Mouse (Mus musculus) urinary bladder, postnatal 0 days (tissue): ENCODE measurements around the gene S100a3. TPM values are rescaled to one million over a fixed set of nuclear protein-coding genes. Genes with fewer than 3 reads are reported as not detected.

Source experiments
- polyA plus RNA-seq: library from polyadenylated mRNA; unstranded; fragments of >200 nt; fragmentation: Nextera tagmentation; extraction: Ambion mirVana; gene quantifications from 2 replicates; pipeline ENCODE4 v1.2.1, GENCODE M21; 2015

S100a3 gene
- 2.5 and 2.6 TPM in 2 replicates for polyA plus RNA-seq

DNA sequence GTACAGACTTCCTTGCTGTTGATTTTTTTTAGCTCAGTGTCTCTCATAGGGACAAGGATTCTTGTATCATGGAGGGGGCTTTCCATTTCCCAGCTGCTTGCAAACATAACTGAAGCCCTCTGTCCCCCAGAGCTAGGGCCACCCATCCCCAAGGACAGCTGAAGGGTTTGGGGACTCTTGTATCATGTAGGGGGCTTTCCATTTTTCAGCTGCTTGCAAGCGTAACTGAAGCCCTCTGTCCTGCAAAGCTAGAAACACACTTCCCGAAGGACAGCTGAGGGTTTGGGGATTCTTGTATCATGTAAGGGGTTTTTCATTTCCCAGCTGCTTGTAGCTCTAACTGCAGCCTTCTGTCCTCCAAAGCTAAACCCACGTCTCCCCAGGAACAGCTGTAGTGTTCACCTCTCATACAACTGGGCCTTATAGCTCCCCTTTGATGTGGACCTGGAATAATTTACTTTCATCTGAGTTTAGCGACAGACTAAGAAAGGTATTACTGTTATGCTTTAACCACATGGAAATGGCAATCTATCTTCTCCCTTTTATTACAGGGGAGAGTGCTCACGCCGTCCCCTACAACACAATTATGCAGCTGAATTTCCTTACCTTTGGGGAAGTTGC lies at the start of gene S100a3:
S100a3 (plus strand) TSS at position 571 of the 621 bp plus-strand sequence.

GRCm38 (mm10) chr3:90513796-90514590 lies 46.4 kb upstream of the S100a3 start, which contains the start of the genes S100a1 and S100a13:
TSS of gene S100a1 (minus strand) at chr3:90514392.
TSS of gene S100a13 (plus strand) at chr3:90514435.

DNA sequence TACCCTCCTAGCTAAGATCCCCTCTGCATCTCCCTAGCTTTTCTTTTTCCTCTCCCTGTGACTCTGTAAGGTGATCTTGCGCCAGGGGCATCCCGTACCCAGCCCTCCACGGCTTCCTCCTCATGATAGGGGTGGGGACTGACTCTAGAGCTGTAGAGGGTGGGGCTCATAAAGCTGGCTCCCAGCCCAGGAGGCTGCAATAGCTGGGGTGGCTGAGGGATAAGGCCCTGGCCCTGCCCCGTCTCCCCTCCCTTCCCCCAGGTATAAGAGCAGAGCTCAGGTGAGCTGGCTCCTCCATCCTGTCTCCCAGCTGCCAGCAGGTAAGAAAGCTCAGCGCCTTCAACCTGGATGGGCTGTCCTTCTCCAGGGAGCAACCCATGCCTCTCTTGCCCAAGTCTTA lies 33.8 kb upstream of the S100a3 start, which contains the start of gene S100a14:
S100a14 (plus strand) TSS at position 277 of the 400 bp plus-strand sequence.

GRCm38 (mm10) chr3:90537141-90537904 lies 23.1 kb upstream of the S100a3 start, which contains the start of gene S100a16:
TSS of gene S100a16 (plus strand) at chr3:90537254.

GRCm38 (mm10) chr3:90589947-90590346 lies 29.6 kb downstream of the S100a3 start, which contains the start of gene S100a2:
TSS of gene S100a2 (plus strand) at chr3:90590247.

DNA sequence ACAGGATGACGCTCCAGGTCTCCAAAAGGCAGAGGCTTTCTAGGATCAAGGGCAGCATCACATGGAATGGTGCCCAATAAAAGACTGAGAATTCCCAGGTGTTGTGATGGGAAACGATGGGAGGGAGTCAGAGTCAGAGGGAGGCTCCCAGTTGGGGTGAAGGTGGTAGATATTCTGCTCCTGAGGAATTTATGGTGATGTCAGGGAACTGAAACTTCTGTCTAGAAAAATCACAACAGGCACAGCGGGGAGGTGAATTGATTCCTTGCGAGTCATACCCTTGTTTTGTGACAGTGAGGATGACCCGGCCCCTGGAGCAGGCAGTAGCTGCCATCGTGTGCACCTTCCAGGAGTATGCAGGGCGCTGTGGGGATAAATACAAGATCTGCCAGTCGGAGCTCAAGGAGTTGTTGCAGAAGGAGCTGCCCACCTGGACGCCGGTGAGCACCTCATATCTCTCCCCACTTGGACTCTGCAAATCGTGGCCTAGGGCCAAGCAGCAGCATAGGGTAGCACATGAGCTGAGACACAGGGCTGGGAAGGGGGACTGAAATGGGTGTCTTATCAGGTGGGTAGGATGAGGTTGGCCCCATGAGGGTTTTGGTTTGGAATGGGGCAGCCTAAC lies 41.2 kb downstream of the S100a3 start, which contains the start of gene Gm42674:
Gm42674 (plus strand) TSS at position 419 of the 625 bp plus-strand sequence.

DNA sequence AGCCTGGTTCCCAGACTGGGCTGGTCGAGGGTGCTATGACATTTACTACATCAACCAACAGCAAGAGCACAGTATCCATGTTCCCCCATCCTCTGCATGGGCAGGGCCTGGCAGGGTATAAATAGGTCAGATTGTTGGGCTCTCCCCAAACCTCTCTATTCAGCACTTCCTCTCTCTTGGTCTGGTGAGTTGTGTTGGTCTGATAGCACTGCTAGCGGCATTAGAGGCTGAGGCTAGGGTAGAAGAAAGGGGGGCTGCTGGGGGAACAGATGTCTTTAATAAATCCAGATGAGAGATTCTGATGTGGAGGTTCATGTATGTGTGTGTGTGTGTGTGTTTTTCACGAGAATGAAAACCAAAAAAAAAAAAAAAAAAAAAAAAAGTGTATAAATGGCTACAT lies 43.2 kb downstream of the S100a3 start, which contains the start of gene S100a4:
S100a4 (plus strand) TSS at position 149 of the 400 bp plus-strand sequence.

DNA sequence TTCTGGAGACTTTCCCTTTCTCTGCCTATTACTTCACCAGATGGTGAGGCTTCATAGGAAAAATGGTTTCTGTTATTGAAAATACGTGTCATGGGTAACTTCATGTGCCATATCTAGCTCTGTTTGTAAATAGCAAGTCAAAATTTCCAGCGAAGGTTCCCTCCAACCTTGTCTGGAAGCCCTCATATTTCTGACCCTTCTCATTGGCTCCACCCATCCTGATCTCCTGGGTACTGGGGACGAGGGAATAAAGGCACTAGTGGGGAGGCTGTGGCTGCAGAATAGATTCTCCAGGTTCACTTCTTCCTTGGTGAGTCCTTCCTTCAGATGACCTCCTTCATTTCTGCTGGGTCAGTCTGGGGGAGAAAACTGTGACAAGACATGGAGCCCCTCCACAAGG lies 47.8 kb downstream of the S100a3 start, which contains the start of gene S100a5:
S100a5 (plus strand) TSS at position 301 of the 400 bp plus-strand sequence.

DNA sequence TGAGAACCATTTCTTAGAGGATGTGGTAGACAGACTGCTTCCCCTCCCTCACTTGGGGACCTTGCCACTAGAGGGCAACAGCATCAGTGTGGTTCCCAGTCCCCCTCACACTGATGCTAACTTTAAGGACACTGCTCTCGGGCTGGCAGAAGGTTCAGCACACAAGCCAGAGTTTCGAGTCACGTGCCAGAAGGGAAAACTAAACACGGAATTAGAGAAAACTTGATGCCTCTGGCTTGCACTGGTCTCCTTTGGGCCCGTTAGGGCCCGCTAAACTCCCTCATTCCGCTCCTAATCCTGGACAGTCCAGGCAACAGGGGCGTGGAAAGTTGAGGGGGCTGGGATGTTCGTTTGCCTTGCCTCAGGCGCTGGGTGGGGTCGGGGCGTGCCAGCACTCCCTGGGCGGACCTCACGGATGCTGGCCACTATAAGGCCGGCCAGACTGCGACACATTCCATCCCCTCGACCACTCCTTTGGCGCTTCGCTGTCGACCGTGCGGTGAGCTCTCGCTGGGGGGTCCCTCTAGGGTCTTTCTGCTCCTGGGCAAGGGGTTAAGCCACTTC lies 52.4 kb downstream of the S100a3 start, which contains the start of gene S100a6:
S100a6 (plus strand) TSS at position 155 of the 564 bp plus-strand sequence.

Other genes with a start within 250 kb of the S100a3 start
- gene Slc27a3, start 170.6 kb upstream of the S100a3 start, polyA plus RNA-seq: 6.9 and 8.3 TPM in 2 replicates
- gene Ints3, start 127.0 kb upstream of the S100a3 start, polyA plus RNA-seq: 9.2 and 9.7 TPM in 2 replicates
- 3.0 and 4.5 TPM in 2 replicates for gene Npr1, start 94.7 kb upstream of the S100a3 start, polyA plus RNA-seq
- 59.7 and 65.9 TPM in 2 replicates for gene Ilf2, start 84.5 kb upstream of the S100a3 start, polyA plus RNA-seq
- gene Snapin, start 69.5 kb upstream of the S100a3 start, polyA plus RNA-seq: 91.6 and 102 TPM in 2 replicates
- 81.7 and 90.6 TPM in 2 replicates for gene Chtop, start 51.1 kb upstream of the S100a3 start, polyA plus RNA-seq
- 796 and 865 TPM in 2 replicates for gene S100a1, start 46.2 kb upstream of the S100a3 start, polyA plus RNA-seq
- 82.3 and 90.7 TPM in 2 replicates for gene S100a13, start 46.1 kb upstream of the S100a3 start, polyA plus RNA-seq
- gene S100a14, start 33.7 kb upstream of the S100a3 start, polyA plus RNA-seq: 161 and 184 TPM in 2 replicates
- 293 and 298 TPM in 2 replicates for gene S100a16, start 23.3 kb upstream of the S100a3 start, polyA plus RNA-seq
- 0.88 TPM in 1 of 2 replicates, not detected in the other for gene S100a2, start 29.7 kb downstream of the S100a3 start, polyA plus RNA-seq
- not detected in 2 replicates for gene Gm42674, start 41.3 kb downstream of the S100a3 start, polyA plus RNA-seq
- gene S100a4, start 43.2 kb downstream of the S100a3 start, polyA plus RNA-seq: 45.1 and 83.2 TPM in 2 replicates
- gene S100a5, start 47.9 kb downstream of the S100a3 start, polyA plus RNA-seq: 1.4 and 1.6 TPM in 2 replicates
- 4,303 and 4,617 TPM in 2 replicates for gene S100a6, start 52.3 kb downstream of the S100a3 start, polyA plus RNA-seq
- 0.12 and 0.25 TPM in 2 replicates for gene S100a7a, start 93.4 kb downstream of the S100a3 start, polyA plus RNA-seq
- gene S100a8, start 108.4 kb downstream of the S100a3 start, polyA plus RNA-seq: 21.3 and 232 TPM in 2 replicates
- 10.1 and 121 TPM in 2 replicates for gene S100a9, start 135.1 kb downstream of the S100a3 start, polyA plus RNA-seq
- not detected in 2 replicates for gene Pglyrp4, start 166.3 kb downstream of the S100a3 start, polyA plus RNA-seq
- not detected in 2 replicates for gene Gm5849, start 217.3 kb downstream of the S100a3 start, polyA plus RNA-seq